Mouse (Mus musculus): ENCODE measurements around the gene Lrrc27.

Lrrc27 gene

GRCm38 (mm10) chr7:139239432-139239831, 26.6 kb downstream of the Lrrc27 start:
- in situ Hi-C loops (cut with MseI, MboI), result no loop called here

GRCm38 (mm10) chr7:139246086-139246485, 33.3 kb downstream of the Lrrc27 start:
- in situ Hi-C loops (cut with MseI, MboI), result no loop called here

- in situ Hi-C loops (cut with MseI, MboI), result no loop called here
Observed at GRCm38 (mm10) chr7:139246931-139247880, 34.4 kb downstream of the Lrrc27 start.

- in situ Hi-C loops (cut with MseI, MboI), result no loop called here
Observed at GRCm38 (mm10) chr7:139247881-139248614, 35.3 kb downstream of the Lrrc27 start, which contains the start of gene Pwwp2b. Pwwp2b (plus strand) TSS chr7:139248482.

- in situ Hi-C loops (cut with MseI, MboI), result no loop called here
Observed at GRCm38 (mm10) chr7:139248615-139249405, 36.0 kb downstream of the Lrrc27 start.

- in situ Hi-C loops (cut with MseI, MboI), result no loop called here
Observed at GRCm38 (mm10) chr7:139249406-139250210, 36.8 kb downstream of the Lrrc27 start.

GRCm38 (mm10) chr7:139251881-139252301, 39.1 kb downstream of the Lrrc27 start:
- in situ Hi-C loops (cut with MseI, MboI), result no loop called here

GRCm38 (mm10) chr7:139252566-139252965, 39.8 kb downstream of the Lrrc27 start:
- in situ Hi-C loops (cut with MseI, MboI), result no loop called here

GRCm38 (mm10) chr7:139252986-139253385, 40.2 kb downstream of the Lrrc27 start:
- in situ Hi-C loops (cut with MseI, MboI), result no loop called here

GRCm38 (mm10) chr7:139253462-139253861, 40.7 kb downstream of the Lrrc27 start:
- in situ Hi-C loops (cut with MseI, MboI), result no loop called here

- in situ Hi-C loops (cut with MseI, MboI), result no loop called here
Observed at GRCm38 (mm10) chr7:139254626-139255025, 41.8 kb downstream of the Lrrc27 start.

GRCm38 (mm10) chr7:139257752-139258542, 45.2 kb downstream of the Lrrc27 start:
- in situ Hi-C loops (cut with MseI, MboI), result no loop called here

- in situ Hi-C loops (cut with MseI, MboI), result no loop called here
Observed at GRCm38 (mm10) chr7:139264337-139264736, 51.5 kb downstream of the Lrrc27 start.

- in situ Hi-C loops (cut with MseI, MboI), result no loop called here
Observed at GRCm38 (mm10) chr7:139265634-139266033, 52.8 kb downstream of the Lrrc27 start.

- in situ Hi-C loops (cut with MseI, MboI), result no loop called here
Observed at GRCm38 (mm10) chr7:139266431-139266830, 53.6 kb downstream of the Lrrc27 start.

- in situ Hi-C loops (cut with MseI, MboI), result no loop called here
Observed at GRCm38 (mm10) chr7:139266886-139267870, 54.4 kb downstream of the Lrrc27 start.

GRCm38 (mm10) chr7:139270738-139271137, 58.0 kb downstream of the Lrrc27 start:
- in situ Hi-C loops (cut with MseI, MboI), result no loop called here

- in situ Hi-C loops (cut with MseI, MboI), result no loop called here
Observed at GRCm38 (mm10) chr7:139271871-139272270, 59.1 kb downstream of the Lrrc27 start.

All from mouse trophoblast stem cell (cell line).